Mouse (Mus musculus): ENCODE results near the gene Cdh22.
A peak's percentile ranks its signal among the peaks of the same experiment; 100 is the strongest.

Gene Cdh22

GRCm38 (mm10) chr2:165153006-165153405, 81.6 kb downstream of the Cdh22 start:
- DNase-seq (ENCODE audit: low spot score) = no peak

- no peak for DNase-seq (ENCODE audit: low spot score)
These were observed 84.9 kb downstream of the Cdh22 start for GRCm38 (mm10) chr2:165149741-165150140.

- no peak for DNase-seq (ENCODE audit: low spot score)
These were observed 88.8 kb downstream of the Cdh22 start for GRCm38 (mm10) chr2:165145821-165146220.

- DNase-seq (ENCODE audit: low spot score) = no peak
These were observed 91.2 kb downstream of the Cdh22 start for GRCm38 (mm10) chr2:165143487-165143886.

- peak; percentile 89 for DNase-seq (ENCODE audit: low spot score)
These were observed 98.6 kb downstream of the Cdh22 start for GRCm38 (mm10) chr2:165136049-165136448.

- peak; percentile 85 for DNase-seq (ENCODE audit: low spot score)
These were observed 101.1 kb downstream of the Cdh22 start for GRCm38 (mm10) chr2:165133566-165133965.

GRCm38 (mm10) chr2:165131428-165131827, 103.2 kb downstream of the Cdh22 start:
- peak; percentile 53 for DNase-seq (ENCODE audit: low spot score)

GRCm38 (mm10) chr2:165129189-165129588, 105.5 kb downstream of the Cdh22 start:
- DNase-seq (ENCODE audit: low spot score) = no peak

- DNase-seq (ENCODE audit: low spot score) = no peak
These were observed 107.6 kb downstream of the Cdh22 start for GRCm38 (mm10) chr2:165126896-165127562.

GRCm38 (mm10) chr2:165121206-165121840, 113.3 kb downstream of the Cdh22 start:
- no peak for DNase-seq (ENCODE audit: low spot score)

GRCm38 (mm10) chr2:165120765-165121164, 113.9 kb downstream of the Cdh22 start:
- DNase-seq (ENCODE audit: low spot score) = no peak

GRCm38 (mm10) chr2:165113733-165114132, 120.9 kb downstream of the Cdh22 start:
- DNase-seq (ENCODE audit: low spot score) = peak; percentile 85

GRCm38 (mm10) chr2:165112149-165112548, 122.5 kb downstream of the Cdh22 start:
- peak; percentile 92 for DNase-seq (ENCODE audit: low spot score)

- no peak for DNase-seq (ENCODE audit: low spot score)
These were observed 128.1 kb downstream of the Cdh22 start for GRCm38 (mm10) chr2:165106585-165106984.

GRCm38 (mm10) chr2:165105513-165106079, 129.1 kb downstream of the Cdh22 start:
- DNase-seq (ENCODE audit: low spot score) = no peak

GRCm38 (mm10) chr2:165102920-165103319, 131.7 kb downstream of the Cdh22 start:
- no peak for DNase-seq (ENCODE audit: low spot score)

- peak; percentile 42 for DNase-seq (ENCODE audit: low spot score)
These were observed 133.9 kb downstream of the Cdh22 start for GRCm38 (mm10) chr2:165100749-165101148.

- DNase-seq (ENCODE audit: low spot score) = no peak
These were observed 135.8 kb downstream of the Cdh22 start for GRCm38 (mm10) chr2:165098861-165099260.

- DNase-seq (ENCODE audit: low spot score) = peak; percentile 45
These were observed 138.3 kb downstream of the Cdh22 start for GRCm38 (mm10) chr2:165096367-165096766.

- no peak for DNase-seq (ENCODE audit: low spot score)
These were observed 142.3 kb downstream of the Cdh22 start for GRCm38 (mm10) chr2:165092393-165092792.

- no peak for DNase-seq (ENCODE audit: low spot score)
These were observed 143.2 kb downstream of the Cdh22 start for GRCm38 (mm10) chr2:165091433-165091965.

- DNase-seq (ENCODE audit: low spot score) = no peak
These were observed 144.0 kb downstream of the Cdh22 start, which contains the start of gene 1700025C18Rik for GRCm38 (mm10) chr2:165090650-165091049. Gene 1700025C18Rik (minus strand): TSS chr2:165090750.

GRCm38 (mm10) chr2:165089470-165089869, 145.2 kb downstream of the Cdh22 start:
- no peak for DNase-seq (ENCODE audit: low spot score)

All from embryo, embryonic 10.5 days (tissue).